Mouse (Mus musculus) spleen, adult 18-20 months (tissue): Measurements from ENCODE around the gene Rln3.

Experiments
- DNase-seq, 2 experiments: peaks; one replicate each; pipeline ENCODE4 v3.0.0; 2022; ENCODE audit warnings: mixed read lengths in 2 of 2

Rln3 gene

DNA sequence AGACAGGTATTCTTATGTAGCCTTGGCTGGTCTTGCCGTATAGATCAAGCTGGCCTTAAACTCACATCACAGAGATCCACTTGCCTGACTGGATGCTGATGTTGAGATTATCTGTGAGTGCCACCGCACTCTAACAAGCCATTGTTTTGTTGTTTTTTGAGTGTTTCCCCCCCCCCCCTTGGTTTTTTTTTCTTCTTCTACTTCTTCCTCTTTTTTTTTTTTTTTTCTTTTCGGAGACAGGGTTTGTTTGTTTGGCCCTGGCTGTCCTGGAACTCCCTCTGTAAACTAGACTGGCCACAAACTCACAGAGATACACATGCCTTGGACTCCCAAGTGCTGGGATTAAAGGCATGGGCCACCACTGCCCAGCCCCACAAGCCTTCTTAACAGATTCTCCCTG, 50.8 kb downstream of the Rln3 start:
- DNase-seq: no peak
